Mouse (Mus musculus) gastrocnemius, adult 2 months (tissue): Measurements from ENCODE around the gene Hmgb2. TPM values are rescaled to one million over a fixed set of nuclear protein-coding genes. Genes with fewer than 3 reads are reported as not detected.

ENCODE experiments used
- DNase-seq: peaks from one replicate; pipeline ENCODE4 v3.0.0; 2022
- H3K27ac ChIP-seq: fragments of 200-600 bp; 2 replicates; pipeline ENCODE4 v1.8.1; 2022; ENCODE audit warnings: mild to moderate bottlenecking
- H3K4me3 ChIP-seq: fragments of 200-600 bp; 2 replicates; pipeline ENCODE4 v1.8.1; 2022; ENCODE audit warnings: mild to moderate bottlenecking, moderate library complexity
- CTCF ChIP-seq: fragments of 200-600 bp; IDR thresholded peaks from 2 replicates; pipeline ENCODE4 v1.8.1; 2022; ENCODE audit warnings: antibody characterized with exemption, mild to moderate bottlenecking, moderate library complexity
- intact Hi-C: fragments of 180-260 bp; cut with DNase I; formaldehyde crosslinking; loops from one replicate; pipeline ENCODE4 v1.15.1; 2025
- total RNA-seq, 2 experiments: library from RNA; stranded (reverse); gene quantifications; 2 replicates each; pipeline ENCODE4 v1.2.3; 2021

Gene Hmgb2
- total RNA-seq, 2 experiments from 2014 or later: 2.8 to 3.2 TPM

DNA sequence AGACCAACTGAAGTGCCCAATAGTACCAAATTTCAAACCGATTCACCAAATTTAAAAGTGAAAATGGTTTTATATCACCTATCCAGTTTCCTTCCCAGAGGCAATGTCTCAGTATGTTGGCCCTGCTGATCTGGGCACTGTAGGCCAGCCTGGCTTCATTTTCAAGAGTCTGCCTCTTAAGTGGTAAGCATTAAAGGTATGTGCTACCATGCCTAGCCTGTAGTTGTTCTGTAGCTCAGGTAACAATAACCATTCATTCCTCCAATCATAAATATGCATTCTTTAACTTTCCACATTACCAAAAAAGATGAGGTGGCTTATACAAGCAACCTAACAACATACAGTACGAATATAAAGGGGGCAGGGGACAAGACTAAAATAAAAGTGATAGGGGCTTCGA lies 6.0 kb downstream of the Hmgb2 start:
- no peak overlapping the region for H3K27ac ChIP-seq
- no peak overlapping the region for H3K4me3 ChIP-seq
- intact Hi-C loops: no loop called here
- no peak for DNase-seq
- no peak for TF ChIP-seq CTCF

DNA sequence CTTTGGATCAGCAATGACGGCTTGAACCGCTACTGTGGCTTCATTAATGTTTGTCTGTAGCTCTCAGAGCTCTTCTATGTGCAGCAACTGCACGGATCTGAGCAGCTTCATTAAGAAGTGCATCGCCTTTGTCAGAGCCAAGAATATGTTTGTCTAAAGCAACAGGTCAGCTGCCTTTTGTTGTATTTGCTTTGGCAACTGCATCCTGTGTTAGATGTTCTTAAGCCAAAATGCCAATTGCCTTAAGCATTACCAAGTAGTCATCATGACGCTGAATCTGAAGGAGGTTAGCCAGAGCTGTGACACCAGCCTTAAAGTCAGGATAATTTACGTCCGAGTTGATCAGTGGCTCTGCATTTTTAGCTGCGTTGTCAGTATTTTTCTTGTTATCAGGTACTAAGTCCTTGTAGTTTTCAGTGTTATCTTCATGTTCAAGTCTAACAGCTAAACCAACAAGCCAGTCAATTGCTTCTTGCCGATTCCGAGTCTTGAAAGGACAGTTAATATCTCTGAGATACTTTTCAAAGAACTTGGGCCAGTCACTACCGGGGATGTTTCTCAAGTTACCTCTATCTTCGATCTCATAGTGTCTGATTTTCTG lies 8.6 kb downstream of the Hmgb2 start:
- intact Hi-C loops: no loop called here
- H3K4me3 ChIP-seq: no peak overlapping the region
- no peak overlapping the region for H3K27ac ChIP-seq
- no peak for DNase-seq
- no peak for TF ChIP-seq CTCF

DNA sequence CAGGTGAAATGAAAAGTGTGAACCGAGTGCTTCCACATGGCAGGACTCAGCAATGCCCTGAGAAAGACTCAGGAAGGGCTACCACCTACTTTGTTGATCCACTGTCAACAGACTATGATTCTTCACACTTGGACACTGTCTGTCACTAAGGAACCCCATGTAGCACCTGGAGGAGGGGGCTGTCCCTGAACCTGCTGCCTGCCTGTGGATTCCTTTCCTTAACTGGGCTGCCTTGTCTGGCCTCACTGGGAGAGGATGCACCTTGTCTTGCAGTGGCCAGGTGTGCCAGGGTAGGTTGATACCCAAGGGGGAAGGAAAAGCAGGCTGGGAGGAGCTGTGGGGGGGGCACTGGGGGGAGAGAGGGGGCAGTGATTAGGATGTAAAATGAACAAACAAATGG lies 16.3 kb downstream of the Hmgb2 start:
- no peak for DNase-seq
- intact Hi-C loops: loop anchor here (5.0 kb wide), 1 partner anchor 41 kb away; the partner anchor contains the start of gene Sap30
- Histone ChIP-seq H3K27ac (no peak overlapping the region), H3K4me3 (no peak overlapping the region)
- TF ChIP-seq CTCF: no peak

DNA sequence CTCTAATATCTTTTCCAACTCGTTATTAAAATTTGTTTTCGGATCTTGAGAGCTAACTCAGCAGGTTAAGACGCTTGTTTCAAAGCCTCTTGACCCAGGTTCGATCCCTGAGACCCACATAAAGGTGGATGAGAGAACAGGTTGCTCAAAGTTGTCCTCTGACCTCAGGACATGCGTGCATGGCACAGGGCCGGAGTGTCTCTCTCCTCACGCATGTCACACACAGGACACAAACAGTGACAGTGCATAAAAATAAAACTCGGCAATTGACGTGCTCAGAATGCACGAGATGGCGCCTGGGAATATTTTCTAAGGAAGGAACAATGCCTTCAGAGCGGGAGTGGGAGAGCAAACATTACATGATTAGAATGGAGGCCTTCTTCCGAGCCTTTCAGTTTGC lies 18.5 kb downstream of the Hmgb2 start:
- no peak for TF ChIP-seq CTCF
- no peak for DNase-seq
- Histone ChIP-seq H3K27ac (peak overlapping the region; percentile 70), H3K4me3 (peak overlapping the region; percentile 60)
- intact Hi-C loops: no loop called here

DNA sequence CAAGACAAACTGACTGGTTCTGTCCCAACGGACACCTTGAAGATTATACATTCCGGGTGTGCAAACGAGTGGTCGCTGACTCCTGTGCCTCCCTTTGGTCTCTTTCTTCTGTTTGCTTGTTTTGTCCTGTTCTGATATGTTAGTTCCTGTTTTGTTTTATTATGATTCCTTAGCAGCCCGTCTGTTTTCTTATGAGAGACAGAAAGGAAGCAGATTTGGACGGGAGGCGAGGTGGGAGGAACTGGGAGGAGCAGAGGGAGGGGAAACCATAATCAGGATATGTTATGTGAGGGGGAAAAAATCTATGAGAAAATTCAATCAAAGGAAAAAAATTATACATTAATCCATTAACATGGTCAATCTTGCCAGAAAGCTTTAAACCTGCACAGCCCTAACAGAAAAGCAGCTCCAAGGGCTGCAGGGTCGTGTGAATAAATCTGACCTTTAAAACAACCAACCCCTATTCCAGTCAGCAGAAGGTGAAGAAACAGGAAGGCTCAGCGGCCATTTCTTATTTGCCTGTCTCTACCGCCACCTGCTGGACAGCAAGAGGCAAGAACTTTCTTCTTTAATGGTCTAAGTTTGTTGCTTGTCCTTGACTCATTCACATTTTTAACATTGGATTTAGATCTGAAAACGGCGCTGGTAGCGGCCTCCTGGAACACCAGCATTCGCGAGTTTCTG lies 19.1 kb downstream of the Hmgb2 start:
- intact Hi-C loops: loop anchor here (1.0 kb wide), 1 partner anchor 102 kb away; no protein-coding TSS in a partner anchor
- DNase-seq: peak; percentile 81
- TF ChIP-seq CTCF: peak; percentile 86
- peak overlapping the region; percentile 60 for H3K4me3 ChIP-seq
- peak overlapping the region; percentile 70 for H3K27ac ChIP-seq

DNA sequence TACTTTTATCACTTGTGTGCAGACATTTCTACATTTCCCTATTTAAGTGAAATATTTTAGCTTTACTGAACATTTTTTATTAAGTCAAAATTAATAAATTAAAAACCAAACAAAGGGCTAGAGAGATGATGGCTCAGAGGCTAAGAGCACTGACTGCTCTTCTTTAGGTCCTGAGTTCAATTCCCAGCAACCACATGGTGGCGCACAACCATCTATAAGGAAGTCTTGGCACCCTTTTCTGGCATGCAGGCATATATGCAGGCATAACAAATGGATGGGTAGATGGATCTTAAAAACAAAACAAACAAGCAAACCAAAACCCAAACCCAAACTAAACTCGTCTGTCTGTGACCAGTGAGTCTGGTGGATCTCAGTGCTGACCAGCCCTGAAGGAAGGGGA lies 20.5 kb downstream of the Hmgb2 start:
- DNase-seq: no peak
- no peak overlapping the region for H3K4me3 ChIP-seq
- intact Hi-C loops: no loop called here
- TF ChIP-seq CTCF: peak; percentile 6; the same call in 1 of the 2 replicates
- no peak overlapping the region for H3K27ac ChIP-seq

DNA sequence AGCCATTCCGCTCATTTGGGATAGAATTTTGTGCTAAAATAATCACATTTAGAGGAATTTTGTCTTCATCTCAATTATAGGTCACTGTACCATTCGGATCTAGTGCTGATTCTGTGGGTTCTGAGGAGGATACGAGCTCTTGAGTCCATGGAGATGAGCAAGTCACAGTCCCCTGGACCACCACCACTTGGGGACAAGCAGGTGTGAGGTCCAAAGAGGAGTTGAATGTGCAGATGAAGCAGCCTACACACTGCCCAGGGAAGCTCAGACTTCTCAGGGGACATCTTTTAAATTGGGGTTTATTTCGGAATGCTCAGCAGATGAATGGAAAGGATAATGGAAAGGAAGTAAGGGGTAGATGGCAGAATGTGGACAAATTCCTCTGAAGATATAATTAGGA lies 21.4 kb downstream of the Hmgb2 start:
- intact Hi-C loops: no loop called here
- Histone ChIP-seq H3K4me3 (no peak overlapping the region), H3K27ac (no peak overlapping the region)
- no peak for DNase-seq
- TF ChIP-seq CTCF: no peak

DNA sequence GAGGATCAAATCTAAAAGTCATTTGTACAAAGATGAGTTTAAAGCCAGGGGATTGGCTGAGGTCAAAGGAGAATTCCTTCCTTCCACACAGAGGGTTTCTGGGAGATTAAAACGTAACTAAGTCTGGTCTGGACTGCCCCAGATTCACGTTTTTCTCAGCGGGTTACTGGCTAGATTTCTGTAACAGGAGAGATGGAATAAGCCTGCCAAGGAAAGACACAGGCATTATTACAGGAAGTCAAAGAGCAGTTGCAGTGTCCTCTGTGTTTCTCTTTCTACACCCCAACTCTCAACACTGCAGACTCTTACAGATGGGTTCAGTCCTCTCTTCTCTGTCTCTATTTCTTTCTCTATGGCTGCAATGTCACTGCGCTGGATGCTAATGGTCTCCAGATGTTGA lies 22.8 kb downstream of the Hmgb2 start:
- no peak for DNase-seq
- Histone ChIP-seq H3K27ac (no peak overlapping the region), H3K4me3 (no peak overlapping the region)
- intact Hi-C loops: no loop called here
- no peak for TF ChIP-seq CTCF

DNA sequence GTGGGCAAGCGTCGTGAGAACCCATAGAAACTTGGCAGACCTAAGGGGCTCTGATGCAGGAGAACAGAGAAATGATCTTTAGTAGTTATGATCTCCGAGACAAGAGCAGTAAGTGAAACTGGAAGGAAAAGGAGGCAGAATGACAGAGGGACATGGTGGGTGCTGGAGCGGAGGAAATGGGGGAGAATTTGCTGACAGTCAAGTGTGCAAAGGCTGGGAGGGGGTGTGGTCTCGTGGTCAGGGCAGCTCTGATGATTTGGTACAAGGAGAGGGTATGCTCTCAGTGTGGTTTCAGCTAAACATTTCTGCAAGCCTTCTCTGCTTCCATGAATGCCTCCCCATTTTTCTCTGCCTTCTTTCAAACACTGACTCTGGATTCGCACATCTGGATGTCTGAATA lies 24.5 kb downstream of the Hmgb2 start:
- no peak for DNase-seq
- no peak for TF ChIP-seq CTCF
- Histone ChIP-seq H3K27ac (no peak overlapping the region), H3K4me3 (no peak overlapping the region)
- intact Hi-C loops: no loop called here

DNA sequence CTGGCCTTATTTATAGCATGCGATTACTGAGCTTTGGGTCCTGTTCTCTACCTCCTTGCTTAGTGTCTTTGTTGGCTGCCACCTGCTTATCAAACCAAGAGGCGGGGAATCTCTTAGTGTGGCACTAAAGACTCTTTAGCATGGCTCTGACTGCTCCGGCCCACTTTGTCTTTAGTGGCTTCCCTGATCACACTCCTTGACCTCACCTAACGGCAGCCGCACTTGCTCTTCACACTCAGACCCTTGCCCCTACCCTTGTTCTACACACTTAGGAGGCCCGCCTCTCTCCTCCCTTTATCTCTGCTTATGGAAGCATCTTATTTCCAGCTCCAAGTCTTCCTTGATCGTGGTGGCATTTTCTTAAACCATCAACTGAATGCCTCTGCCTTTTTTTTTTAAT lies 26.9 kb downstream of the Hmgb2 start:
- no peak for DNase-seq
- intact Hi-C loops: no loop called here
- H3K27ac ChIP-seq: no peak overlapping the region
- no peak for TF ChIP-seq CTCF
- no peak overlapping the region for H3K4me3 ChIP-seq

DNA sequence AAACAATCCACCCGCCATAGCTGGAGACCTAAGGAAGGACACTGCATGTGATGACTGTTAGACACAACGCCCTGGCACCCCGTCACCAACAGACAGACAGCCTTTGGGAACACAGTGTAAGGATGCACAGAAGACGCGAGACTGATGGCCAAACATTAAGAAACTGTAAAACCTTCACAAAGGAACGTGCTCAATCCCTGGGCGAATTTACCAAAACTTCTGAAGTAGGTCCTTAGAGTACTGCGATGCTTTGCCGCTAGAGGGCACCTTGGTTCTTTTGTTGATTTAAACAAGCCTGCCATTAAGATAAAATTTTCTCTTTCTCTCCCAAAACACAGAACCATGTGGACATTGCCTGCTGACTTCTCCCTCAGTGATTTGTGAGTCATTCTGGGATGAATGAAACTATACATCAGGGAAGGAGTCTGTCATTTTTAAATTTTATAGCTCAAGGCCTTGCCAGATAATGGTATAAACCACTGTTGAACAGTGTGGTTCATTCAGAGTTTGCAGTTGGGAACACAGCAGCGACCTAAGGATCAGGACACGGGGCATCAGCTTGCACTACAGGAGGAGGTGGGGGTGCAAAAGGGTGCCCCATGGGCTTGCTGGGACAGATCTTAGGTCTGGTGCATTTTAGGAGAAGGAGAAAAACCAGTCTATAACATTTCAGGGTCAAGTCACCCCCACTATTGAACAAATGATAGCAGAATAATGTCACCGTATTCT lies 28.6 kb downstream of the Hmgb2 start:
- intact Hi-C loops: loop anchor here (1.0 kb wide), 1 partner anchor 259 kb away; no protein-coding TSS in a partner anchor
- peak; percentile 79 for TF ChIP-seq CTCF
- DNase-seq: peak; percentile 62
- Histone ChIP-seq H3K27ac (no peak overlapping the region), H3K4me3 (no peak overlapping the region)

DNA sequence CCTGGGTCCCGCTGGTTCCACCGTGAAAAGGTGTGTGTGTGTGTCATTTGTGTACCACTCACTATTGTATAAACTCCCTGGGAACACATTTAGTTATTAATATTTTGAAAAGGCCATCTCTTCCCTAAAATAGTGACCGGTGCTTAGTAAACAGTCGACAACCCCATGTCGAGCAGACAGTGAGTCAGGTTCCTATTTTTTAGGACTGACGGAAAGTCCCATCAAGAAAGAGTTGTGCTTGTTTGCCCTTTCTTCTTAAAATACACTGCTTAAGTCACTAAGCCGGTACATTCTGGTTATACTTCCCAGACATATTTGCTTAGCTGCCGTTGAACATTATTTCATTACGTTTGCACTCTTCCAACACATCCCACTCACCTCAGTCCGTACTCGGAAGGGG lies 29.2 kb downstream of the Hmgb2 start:
- no peak for TF ChIP-seq CTCF
- Histone ChIP-seq H3K27ac (no peak overlapping the region), H3K4me3 (no peak overlapping the region)
- DNase-seq: no peak
- intact Hi-C loops: loop anchor here (1.0 kb wide), 1 partner anchor 258 kb away; no protein-coding TSS in a partner anchor

DNA sequence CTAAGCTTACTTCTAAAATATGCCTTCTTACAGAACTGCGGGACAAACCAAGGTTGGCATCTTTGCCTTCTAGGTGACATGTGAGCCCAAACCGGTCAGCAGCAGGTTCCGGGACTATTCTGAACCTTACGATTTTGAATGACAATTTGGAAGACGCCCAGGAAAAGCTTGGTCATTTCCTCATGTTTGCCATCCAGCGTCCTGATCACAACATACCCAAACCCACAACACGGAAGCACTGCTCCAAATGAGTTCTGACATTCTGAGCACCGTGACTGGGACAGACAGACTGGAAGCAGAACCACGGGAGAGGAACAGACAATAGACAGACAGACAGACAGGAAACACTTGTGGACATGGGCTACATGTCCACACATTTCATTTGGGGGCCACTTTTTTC lies 29.7 kb downstream of the Hmgb2 start:
- intact Hi-C loops: no loop called here
- Histone ChIP-seq H3K27ac (no peak overlapping the region), H3K4me3 (no peak overlapping the region)
- no peak for DNase-seq
- no peak for TF ChIP-seq CTCF
